Mouse (Mus musculus) testis, postnatal 10 days (tissue): ENCODE results near the gene Hist1h1e.

Experiments
- DNase-seq: peaks from one replicate; pipeline ENCODE4 v3.0.0; 2021; ENCODE audit warnings: low spot score

Gene Hist1h1e

DNA sequence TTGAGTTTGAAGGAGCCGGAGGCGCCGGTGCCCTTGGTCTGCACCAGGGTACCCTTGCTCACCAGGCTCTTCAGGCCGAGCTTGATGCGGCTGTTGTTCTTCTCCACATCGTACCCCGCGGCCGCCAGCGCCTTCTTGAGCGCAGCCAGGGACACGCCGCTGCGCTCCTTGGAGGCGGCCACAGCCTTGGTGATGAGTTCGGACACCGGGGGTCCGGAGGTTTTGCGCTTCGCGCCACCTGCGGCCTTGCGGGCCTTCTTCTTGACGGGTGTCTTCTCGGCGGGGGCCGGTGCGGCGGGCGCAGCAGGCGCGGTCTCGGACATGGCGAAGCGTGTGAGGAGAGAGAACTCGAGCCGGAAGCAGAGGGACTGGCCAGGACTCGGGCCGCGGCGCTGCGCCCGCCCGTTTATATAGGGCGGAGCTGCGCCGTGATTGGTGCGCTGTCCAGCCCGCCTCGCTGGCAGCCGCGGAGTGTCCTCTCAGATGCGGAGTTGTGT, at the start of gene Hist1h1e:
TSS of gene Hist1h1e (minus strand) at position 384 of the 497 bp plus-strand sequence.
- peak; percentile 93 for DNase-seq

GRCm38 (mm10) chr13:23662536-23662935, 40.2 kb upstream of the Hist1h1e start:
- DNase-seq, result no peak

DNA sequence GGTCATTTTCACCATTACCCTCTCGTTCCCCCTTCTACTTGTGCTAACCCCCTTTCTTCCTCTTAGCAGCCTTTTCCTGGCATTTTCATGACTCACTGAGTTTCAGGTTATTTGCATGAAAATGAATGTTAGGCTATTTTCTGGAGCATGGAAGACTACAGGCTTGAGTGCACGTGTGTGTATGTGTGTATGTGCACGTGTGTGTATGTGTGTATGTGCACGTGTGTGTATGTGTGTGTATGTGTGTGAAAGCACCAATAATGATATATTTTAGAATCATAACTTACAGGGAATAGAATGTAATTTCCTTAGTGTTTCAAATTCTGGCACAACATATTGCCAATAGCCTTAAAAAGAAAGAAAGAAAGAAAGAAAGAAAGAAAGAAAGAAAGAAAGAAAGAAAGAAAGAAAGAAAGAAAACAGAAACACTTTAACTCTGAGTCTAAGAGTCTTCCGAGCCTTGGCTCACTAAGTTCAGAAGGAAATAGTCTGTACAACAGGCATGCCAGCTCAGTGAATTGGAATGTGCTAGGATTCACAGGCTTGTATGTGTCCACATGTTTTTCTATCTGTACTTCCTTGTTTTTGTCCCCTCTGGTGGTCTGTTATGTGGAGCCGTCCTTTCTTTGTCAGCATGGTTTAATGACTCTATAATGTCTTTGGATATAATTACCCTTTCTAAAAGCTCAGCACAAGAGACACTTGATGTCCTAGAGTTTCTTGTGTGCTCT, 37.4 kb upstream of the Hist1h1e start:
- no peak for DNase-seq

DNA sequence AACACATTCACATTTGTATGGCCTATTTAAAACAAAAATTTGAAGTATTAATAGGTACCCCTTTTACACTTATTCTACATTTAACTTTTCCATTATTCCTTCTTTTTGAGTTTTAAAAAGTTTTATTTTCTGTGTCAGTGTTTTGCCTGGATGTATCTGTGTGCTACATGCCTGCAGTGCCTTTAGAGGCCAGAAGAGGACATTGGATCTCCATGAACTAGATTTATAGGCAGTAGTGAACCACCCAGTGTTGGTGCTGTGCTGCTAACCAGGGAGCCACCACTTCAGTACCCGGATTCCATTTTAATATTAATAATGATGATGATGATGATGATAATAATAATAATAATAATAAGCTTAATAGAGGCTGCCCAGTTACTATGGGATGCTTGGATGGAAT, 8.3 kb upstream of the Hist1h1e start:
- no peak for DNase-seq

DNA sequence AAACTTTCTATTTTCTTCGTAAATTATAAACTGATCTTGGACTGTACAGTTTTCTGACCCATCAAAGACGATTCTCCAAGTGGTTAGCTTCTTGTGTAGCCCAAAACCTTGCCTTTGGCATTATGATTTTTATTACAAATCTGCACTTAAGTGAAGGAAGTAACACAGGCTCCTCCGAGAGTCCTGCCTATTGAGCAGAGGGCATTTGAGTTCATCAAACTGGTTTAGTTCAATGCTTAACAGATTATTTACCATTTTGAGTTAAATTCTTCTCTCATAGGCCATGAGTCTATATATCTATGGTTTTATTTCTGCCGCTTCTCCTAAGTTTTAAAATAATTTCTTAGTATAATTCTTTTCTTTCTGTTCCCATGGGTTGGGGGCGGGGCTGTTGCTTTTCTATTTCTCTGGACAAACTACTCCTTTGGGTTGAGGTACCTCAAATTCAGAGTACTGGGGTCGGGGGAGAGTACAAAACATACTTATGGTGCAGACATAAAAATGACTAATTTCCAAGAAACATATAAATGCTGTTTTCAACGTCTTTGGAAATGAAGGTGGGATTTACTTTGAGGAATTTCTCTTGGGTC, 598 bp upstream of the Hist1h1e start:
- peak; percentile 55 for DNase-seq

- peak; percentile 75 for DNase-seq
Measured at GRCm38 (mm10) chr13:23621532-23622174, 705 bp downstream of the Hist1h1e start.

GRCm38 (mm10) chr13:23620733-23621531, 1.4 kb downstream of the Hist1h1e start, which contains the start of gene Hist1h2be:
TSS of gene Hist1h2be (minus strand) at chr13:23621124.
- peak; percentile 81 for DNase-seq

DNA sequence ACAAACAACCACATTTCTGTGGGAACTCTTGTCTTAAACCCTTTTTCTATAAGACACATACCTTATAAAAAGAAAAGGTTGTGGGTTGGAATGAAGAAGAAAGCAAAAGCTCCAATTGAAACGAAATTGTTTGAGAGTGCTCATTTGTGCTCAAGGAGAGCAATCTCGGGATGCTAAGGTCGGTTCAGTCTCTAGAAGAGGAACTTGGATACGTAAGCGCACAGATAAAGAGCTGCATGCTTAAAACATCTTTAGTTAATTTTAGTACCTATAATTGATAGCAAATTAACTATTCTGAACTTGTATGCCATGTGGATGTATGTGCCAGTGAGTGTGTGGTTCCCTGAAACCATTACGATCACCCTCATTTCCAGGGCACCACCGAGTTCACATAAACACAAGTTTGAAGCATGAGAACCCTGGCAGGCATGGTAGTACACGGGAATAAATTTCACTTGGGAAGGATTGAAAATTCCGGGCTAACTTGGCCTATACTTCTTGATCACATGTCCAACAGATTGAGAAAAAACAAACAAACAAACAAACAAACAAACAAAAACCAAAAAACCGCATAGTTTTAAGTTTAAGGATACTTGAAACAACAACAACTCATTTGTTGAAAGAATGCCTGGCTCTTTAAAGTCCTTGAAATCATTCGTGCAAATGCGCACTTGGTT, 2.2 kb downstream of the Hist1h1e start:
- DNase-seq, result no peak

GRCm38 (mm10) chr13:23611638-23612037, 10.7 kb downstream of the Hist1h1e start:
- DNase-seq, result peak; percentile 6

- DNase-seq, result peak; percentile 6
Measured at GRCm38 (mm10) chr13:23610393-23610792, 12.0 kb downstream of the Hist1h1e start.

DNA sequence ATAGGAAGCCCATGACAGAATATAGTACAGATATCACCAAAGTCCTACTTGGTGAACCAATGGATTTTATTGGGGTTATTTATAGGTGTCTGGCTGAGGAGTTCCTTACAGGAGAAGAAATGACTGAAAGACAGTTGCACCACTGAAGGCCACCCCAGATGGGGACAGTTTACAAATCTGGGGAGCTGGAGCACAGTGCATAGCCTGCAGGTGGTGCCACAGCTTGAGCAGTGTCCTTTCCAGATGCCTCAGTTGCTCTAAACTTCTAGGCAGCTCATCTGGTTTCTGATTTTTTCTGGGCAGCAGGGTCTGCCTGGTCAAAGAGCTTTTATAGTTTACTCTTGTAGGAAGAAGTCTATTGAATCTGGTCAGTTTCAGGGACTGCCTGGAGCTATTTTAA, 12.5 kb downstream of the Hist1h1e start:
- DNase-seq, result peak; percentile 14

DNA sequence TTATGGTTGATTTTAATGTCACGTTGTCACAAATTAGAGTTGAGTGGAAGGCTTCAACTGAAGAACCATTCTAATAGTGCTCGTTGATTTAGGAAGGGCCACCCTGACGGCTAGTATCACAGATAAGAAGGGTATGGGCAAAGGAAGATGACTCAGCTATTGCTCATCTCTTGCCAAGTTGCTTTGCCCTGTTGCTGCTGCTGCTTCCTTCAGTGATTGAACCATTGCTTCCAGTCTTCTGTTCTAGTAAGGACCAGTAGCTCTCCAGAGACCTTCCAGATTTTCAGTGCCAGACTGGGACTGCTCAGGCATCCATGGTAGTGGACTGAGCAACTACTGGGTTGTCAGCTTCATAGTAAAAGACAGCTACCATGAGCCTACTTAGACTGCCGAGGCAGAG, 13.1 kb downstream of the Hist1h1e start:
- peak; percentile 18 for DNase-seq

- peak; percentile 31 for DNase-seq
Measured at GRCm38 (mm10) chr13:23605052-23605451, 17.3 kb downstream of the Hist1h1e start.

GRCm38 (mm10) chr13:23604452-23604851, 17.9 kb downstream of the Hist1h1e start:
- DNase-seq, result peak; percentile 12

DNA sequence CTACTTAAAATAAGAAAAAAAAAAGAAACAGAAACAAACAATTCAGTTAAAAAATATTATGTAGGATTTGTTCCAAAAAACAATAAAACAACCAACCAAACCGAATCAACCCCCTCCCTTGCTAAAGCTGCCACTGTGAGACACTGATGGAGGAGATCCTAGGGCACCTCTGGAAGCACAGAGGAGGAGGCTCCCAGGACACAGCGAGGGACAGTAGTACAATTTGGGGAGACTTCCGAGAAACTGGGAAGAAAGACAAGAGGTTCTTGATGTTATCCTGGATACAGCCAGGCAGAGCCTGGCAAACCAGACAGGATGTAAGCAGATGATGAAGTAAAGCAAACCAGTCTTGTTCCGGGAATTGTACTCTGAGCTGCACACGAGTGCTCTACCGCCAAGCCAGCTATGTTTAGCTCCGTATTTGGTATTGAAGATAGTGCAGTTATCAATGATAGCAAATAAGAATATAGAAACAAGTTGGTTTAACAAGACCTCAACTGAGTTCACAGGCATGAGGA, 19.1 kb downstream of the Hist1h1e start:
- no peak for DNase-seq

DNA sequence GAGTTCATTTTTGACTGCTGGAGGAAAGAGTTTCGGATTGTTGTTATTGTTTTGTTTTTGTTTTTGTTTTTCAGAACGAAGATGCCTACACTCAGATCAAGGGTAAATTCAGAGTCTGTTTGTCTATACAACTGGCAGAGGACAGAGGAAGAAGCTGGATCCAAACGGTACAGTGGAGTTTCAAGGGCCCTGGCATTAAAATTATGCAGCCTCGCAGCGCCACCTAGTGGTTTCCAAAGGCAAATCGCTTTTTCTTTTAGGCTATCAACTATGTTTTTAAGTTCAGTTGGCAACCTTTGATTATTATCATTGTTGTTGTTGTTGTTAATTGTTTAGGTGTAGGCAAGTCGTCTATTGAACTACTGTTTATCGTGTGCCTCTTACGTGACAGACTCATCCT, 24.4 kb downstream of the Hist1h1e start:
- DNase-seq, result peak; percentile 89

DNA sequence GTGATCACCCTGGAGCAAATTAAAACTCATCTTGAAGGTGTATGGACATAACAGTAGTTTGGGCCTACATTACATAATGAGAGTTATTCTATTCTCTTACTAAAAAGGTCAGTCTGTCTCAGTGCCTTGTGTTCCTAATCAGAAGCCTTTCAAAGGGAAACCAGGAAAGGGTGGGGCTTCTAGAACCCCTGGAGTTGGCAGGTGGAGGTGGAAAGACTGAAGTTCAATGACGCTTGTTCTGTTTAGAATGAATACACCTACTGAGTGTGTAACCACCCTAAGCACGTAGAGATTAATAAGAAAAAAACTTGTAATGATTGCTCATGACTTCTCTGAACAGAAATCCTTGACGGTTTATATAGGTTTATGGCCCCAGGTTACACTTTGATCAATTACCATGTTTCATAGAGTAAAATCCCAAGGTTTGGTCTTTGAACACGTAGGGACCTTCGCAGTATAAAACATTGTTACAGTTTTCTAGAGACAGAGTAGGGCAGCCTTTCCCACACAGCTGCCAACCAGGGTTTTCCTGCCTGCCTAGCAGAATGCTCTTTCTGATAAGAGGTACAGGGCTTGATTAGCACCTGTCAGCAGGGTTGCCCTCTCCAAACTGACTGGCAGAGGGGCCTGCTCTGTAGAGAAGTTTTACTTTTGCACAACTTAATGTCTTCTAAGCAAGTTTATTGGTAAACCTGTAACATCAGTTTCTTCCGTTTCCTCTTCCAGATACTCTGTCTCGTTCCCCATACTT, 26.6 kb downstream of the Hist1h1e start:
- no peak for DNase-seq

- DNase-seq, result no peak
Measured at GRCm38 (mm10) chr13:23595185-23595584, 27.2 kb downstream of the Hist1h1e start.

- no peak for DNase-seq
Measured at GRCm38 (mm10) chr13:23593051-23593770, 29.1 kb downstream of the Hist1h1e start.

DNA sequence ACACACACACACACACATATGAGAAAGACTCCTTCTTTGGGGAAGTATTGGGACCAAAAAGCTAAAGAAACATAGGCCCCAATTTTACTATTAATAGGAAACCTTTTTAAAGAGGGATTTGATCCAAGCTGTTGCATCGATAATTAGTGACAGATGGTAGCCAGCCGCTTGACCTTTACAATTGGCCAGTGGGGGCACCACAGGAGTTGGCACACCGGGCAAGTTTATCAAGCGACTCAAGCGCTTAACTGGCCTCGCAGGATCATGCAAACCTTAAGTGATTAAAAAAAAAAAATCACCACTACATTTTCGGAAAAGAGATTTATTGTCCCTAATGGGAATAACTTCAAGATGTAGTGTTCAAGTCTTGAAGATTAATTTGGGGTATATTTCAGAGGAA, 29.7 kb downstream of the Hist1h1e start:
- DNase-seq, result no peak
